Mouse (Mus musculus) right cerebral cortex, postnatal 10 days (tissue): ENCODE data around the gene Cdkn2d.

Source experiments
- DNase-seq, 2 experiments: peaks; one replicate each; pipeline ENCODE4 v3.0.0; 2021; ENCODE audit warnings: low spot score in 2 of 2

The Cdkn2d gene

DNA sequence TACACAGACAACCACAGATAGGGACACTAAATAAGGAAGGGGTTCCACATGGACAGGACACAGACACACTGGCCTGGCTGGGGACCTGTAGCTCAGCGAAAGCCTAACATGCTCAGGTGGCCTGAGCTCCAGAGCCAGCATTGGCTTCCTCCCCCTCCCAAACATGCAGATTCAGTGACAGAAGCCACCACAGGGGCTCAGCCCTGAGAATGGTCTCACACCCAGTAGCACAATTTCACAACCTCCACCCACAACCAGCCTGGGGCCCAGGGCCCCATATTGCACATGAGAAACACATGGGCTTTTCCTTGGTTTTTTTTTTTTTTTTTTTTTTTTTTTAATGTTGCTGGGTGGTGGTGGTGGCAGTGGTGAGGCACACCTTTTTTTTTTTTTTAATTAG, 44.9 kb downstream of the Cdkn2d start:
- no peak for DNase-seq

DNA sequence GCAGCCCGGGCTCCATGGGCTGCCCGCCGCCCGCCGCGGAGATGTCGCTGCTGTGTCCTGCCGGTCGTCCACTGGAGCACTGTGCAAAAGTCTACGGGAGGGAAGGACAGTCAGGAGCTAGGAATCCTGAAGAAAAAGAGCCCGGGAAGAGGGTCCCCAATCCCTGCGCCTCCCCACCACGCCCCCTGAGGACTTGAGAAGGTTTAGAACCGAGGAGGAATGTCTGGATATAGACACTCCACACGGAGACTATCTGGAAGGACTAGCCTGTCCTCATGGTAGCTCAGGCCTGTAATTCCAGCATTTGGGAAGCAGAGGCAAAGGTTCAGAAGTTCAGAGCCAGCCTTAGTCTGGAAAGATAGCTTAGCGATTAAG, 46.1 kb downstream of the Cdkn2d start:
- no peak for DNase-seq

- peak; percentile 44 for DNase-seq
Measured at GRCm38 (mm10) chr9:21244428-21245112, 46.6 kb downstream of the Cdkn2d start.

GRCm38 (mm10) chr9:21243826-21244427, 47.3 kb downstream of the Cdkn2d start:
- no peak for DNase-seq

GRCm38 (mm10) chr9:21241343-21241742, 49.9 kb downstream of the Cdkn2d start:
- peak; percentile 76 to 85 for DNase-seq

DNA sequence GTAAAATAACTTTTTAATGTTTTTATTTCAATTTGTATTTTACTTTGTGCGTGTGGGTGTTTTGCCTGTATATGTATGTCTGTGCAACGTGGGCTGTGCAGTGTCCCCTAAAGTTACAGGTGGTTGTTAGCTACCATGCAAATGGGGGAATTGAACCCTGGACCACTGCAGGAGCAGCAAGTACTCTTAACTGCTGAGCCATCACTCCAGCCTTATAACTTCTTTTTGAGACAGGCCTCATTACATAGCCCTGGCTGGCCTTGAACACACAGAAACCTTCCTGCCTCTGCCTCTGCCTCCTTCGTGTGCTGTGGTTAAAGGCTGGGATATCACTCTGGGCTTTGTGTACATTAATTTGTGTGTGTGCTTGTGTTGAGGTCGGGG, 51.8 kb downstream of the Cdkn2d start:
- peak in 1 of 2 experiments; percentile 24 for DNase-seq

DNA sequence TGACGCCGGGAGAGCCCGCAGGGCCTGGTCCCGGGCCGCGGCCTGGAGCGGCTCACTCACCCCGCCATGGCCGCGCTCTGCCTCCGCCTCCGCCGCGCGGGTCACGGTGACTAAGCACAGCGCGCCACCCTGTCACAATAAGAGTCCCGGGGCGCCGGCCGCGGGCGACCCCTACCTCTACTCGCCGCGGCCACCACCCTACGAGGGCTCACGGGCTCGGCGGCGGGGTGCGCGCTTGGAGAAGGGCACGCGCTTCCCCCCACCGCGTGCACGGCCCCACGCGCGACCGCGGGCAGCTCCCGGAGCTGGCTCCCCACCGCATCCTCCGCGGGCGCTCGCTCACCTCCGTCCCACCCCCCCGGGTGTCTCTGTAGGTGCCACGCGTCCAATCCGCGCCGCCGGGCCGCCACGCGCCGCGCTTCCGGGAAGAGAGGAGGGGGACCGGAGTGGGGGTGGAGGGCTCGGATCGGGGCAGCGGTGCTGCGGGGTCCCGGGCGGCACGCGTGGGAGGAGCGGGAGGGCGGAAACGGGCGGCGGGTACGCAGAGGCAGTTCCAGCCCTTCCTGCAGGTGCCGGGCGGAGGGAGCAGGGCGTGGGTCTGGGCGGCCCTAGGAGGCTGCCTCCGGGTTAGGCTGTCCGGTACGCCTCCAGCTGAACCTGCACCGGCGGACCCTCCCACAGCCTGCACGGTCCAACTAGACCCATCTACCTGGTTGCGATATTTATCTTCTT, 52.3 kb downstream of the Cdkn2d start, which contains the start of gene Keap1:
Gene Keap1 (minus strand): TSS at position 629 of the 732 bp plus-strand sequence.
- DNase-seq = peak; percentile 81 to 82
